Mouse (Mus musculus): ENCODE data around the gene Cntrob. TPM values are rescaled to one million over a fixed set of nuclear protein-coding genes. Genes with fewer than 3 reads are reported as not detected.

The Cntrob gene
- polyA plus RNA-seq, 1 experiment from 2014 or later = 7.0 TPM

- Histone ChIP-seq H3K4me3 (replicated peaks) (peak overlapping the region; percentile 76), H3K9me3 (replicated peaks) (no peaks in the 10 kb centered on the region), H3K4me1 (replicated peaks) (peaks cover 63% of the 10 kb centered on the region), H3K9ac (peak overlapping the region; percentile 85), H3K27ac (replicated peaks) (peak overlapping the region; percentile 63), H3K27me3 (peaks cover 77% of the 10 kb centered on the region), H3K36me3 (replicated peaks) (no peaks in the 10 kb centered on the region), H3K4me2 (peak overlapping the region; percentile 95)
- WGBS (ENCODE audit: insufficient replicate concordance) = 2% methylated on average over 22 of the region's 22 CpGs
- ATAC-seq (ENCODE audit: insufficient read depth) = no peak
Observed at GRCm38 (mm10) chr11:69366855-69367615, 43.5 kb upstream of the Cntrob start.

- 2% methylated on average over 26 of the region's 26 CpGs for WGBS (ENCODE audit: insufficient replicate concordance)
- H3K9me3 ChIP-seq (replicated peaks) = no peaks in the 10 kb centered on the region
- peak overlapping the region; percentile 71 for H3K27ac ChIP-seq (replicated peaks)
- H3K9ac ChIP-seq = peak overlapping the region; percentile 54; the same call in 1 of the 2 replicates
- H3K4me3 ChIP-seq (replicated peaks) = peak overlapping the region; percentile 76
- peak overlapping the region; percentile 95 for H3K4me2 ChIP-seq
- peaks cover 56% of the 10 kb centered on the region for H3K4me1 ChIP-seq (replicated peaks)
- peak; percentile 55 for ATAC-seq (ENCODE audit: insufficient read depth)
- H3K36me3 ChIP-seq (replicated peaks) = no peaks in the 10 kb centered on the region
- peaks cover 71% of the 10 kb centered on the region for H3K27me3 ChIP-seq
Observed at GRCm38 (mm10) chr11:69366157-69366854, 42.7 kb upstream of the Cntrob start.

GRCm38 (mm10) chr11:69365722-69366121 is 42.1 kb upstream of the Cntrob start:
- H3K9me3 ChIP-seq (replicated peaks) = no peaks in the 10 kb centered on the region
- H3K27me3 ChIP-seq = peaks cover 65% of the 10 kb centered on the region
- peak overlapping the region; percentile 76 for H3K4me3 ChIP-seq (replicated peaks)
- peak overlapping the region; percentile 71 for H3K27ac ChIP-seq (replicated peaks)
- peaks cover 50% of the 10 kb centered on the region for H3K4me1 ChIP-seq (replicated peaks)
- no peak for ATAC-seq (ENCODE audit: insufficient read depth)
- peak overlapping the region; percentile 95 for H3K4me2 ChIP-seq
- H3K36me3 ChIP-seq (replicated peaks) = no peaks in the 10 kb centered on the region
- 0 out of 2 replicates have a peak overlapping the region, but pooled peaks have one; percentile 54 for H3K9ac ChIP-seq
- 46% methylated on average over 6 of the region's 6 CpGs for WGBS (ENCODE audit: insufficient replicate concordance)

GRCm38 (mm10) chr11:69364910-69365309 is 41.3 kb upstream of the Cntrob start:
- Histone ChIP-seq H3K4me1 (replicated peaks) (peaks cover 46% of the 10 kb centered on the region), H3K36me3 (replicated peaks) (no peaks in the 10 kb centered on the region), H3K27ac (replicated peaks) (peak overlapping the region; percentile 71), H3K9me3 (replicated peaks) (no peaks in the 10 kb centered on the region), H3K4me3 (replicated peaks) (0 out of 2 replicates have a peak overlapping the region, but pooled peaks have one; percentile 2), H3K27me3 (peaks cover 60% of the 10 kb centered on the region), H3K4me2 (peak overlapping the region; percentile 29; the same call in 1 of the 2 replicates), H3K9ac (no peak overlapping the region)
- WGBS (ENCODE audit: insufficient replicate concordance) = 37% methylated on average over 6 of the region's 6 CpGs
- peak; percentile 53 for ATAC-seq (ENCODE audit: insufficient read depth)

GRCm38 (mm10) chr11:69364376-69364775 is 40.8 kb upstream of the Cntrob start:
- Histone ChIP-seq H3K27ac (replicated peaks) (peak overlapping the region; percentile 71), H3K9ac (no peak overlapping the region), H3K4me1 (replicated peaks) (peaks cover 42% of the 10 kb centered on the region), H3K4me2 (peak overlapping the region; percentile 29), H3K4me3 (replicated peaks) (0 out of 2 replicates have a peak overlapping the region, but pooled peaks have one; percentile 2), H3K36me3 (replicated peaks) (no peaks in the 10 kb centered on the region), H3K27me3 (peaks cover 54% of the 10 kb centered on the region), H3K9me3 (replicated peaks) (no peaks in the 10 kb centered on the region)
- ATAC-seq (ENCODE audit: insufficient read depth) = peak; percentile 37; the same call in 1 of the 2 replicates
- WGBS (ENCODE audit: insufficient replicate concordance) = 45% methylated on average over 8 of the region's 8 CpGs

GRCm38 (mm10) chr11:69362479-69362878 is 38.9 kb upstream of the Cntrob start:
- 89% methylated on average over 2 of the region's 2 CpGs for WGBS (ENCODE audit: insufficient replicate concordance)
- H3K27ac ChIP-seq (replicated peaks) = no peak overlapping the region
- no peak overlapping the region for H3K4me2 ChIP-seq
- peaks cover 6% of the 10 kb centered on the region for H3K36me3 ChIP-seq (replicated peaks)
- ATAC-seq (ENCODE audit: insufficient read depth) = no peak
- H3K4me1 ChIP-seq (replicated peaks) = peaks cover 30% of the 10 kb centered on the region
- H3K9ac ChIP-seq = no peak overlapping the region
- no peaks in the 10 kb centered on the region for H3K9me3 ChIP-seq (replicated peaks)
- peaks cover 35% of the 10 kb centered on the region for H3K27me3 ChIP-seq
- no peak overlapping the region for H3K4me3 ChIP-seq (replicated peaks)

GRCm38 (mm10) chr11:69362021-69362420 is 38.4 kb upstream of the Cntrob start:
- Histone ChIP-seq H3K4me3 (replicated peaks) (no peak overlapping the region), H3K4me1 (replicated peaks) (peaks cover 25% of the 10 kb centered on the region), H3K9me3 (replicated peaks) (no peaks in the 10 kb centered on the region), H3K4me2 (no peak overlapping the region), H3K36me3 (replicated peaks) (peaks cover 9% of the 10 kb centered on the region), H3K27me3 (peaks cover 31% of the 10 kb centered on the region), H3K9ac (no peak overlapping the region), H3K27ac (replicated peaks) (no peak overlapping the region)
- 69% methylated on average over 7 of the region's 7 CpGs for WGBS (ENCODE audit: insufficient replicate concordance)
- ATAC-seq (ENCODE audit: insufficient read depth) = no peak

GRCm38 (mm10) chr11:69357690-69358089 is 34.1 kb upstream of the Cntrob start:
- Histone ChIP-seq H3K9me3 (replicated peaks) (no peaks in the 10 kb centered on the region), H3K4me3 (replicated peaks) (no peak overlapping the region), H3K9ac (no peak overlapping the region), H3K4me2 (no peak overlapping the region), H3K4me1 (replicated peaks) (no peaks in the 10 kb centered on the region), H3K36me3 (replicated peaks) (peaks cover 27% of the 10 kb centered on the region), H3K27me3 (no peaks in the 10 kb centered on the region; the same call in 1 of the 2 replicates), H3K27ac (replicated peaks) (no peak overlapping the region)
- whole genome bisulfite sequencing (ENCODE audit: insufficient replicate concordance) = 69% methylated on average over 12 of the region's 12 CpGs
- no peak for ATAC-seq (ENCODE audit: insufficient read depth)

GRCm38 (mm10) chr11:69356544-69356943 is 33.0 kb upstream of the Cntrob start:
- Histone ChIP-seq H3K4me2 (no peak overlapping the region), H3K9me3 (replicated peaks) (no peaks in the 10 kb centered on the region), H3K36me3 (replicated peaks) (peaks cover 31% of the 10 kb centered on the region), H3K27me3 (no peaks in the 10 kb centered on the region; the same call in 1 of the 2 replicates), H3K4me3 (replicated peaks) (no peak overlapping the region), H3K9ac (no peak overlapping the region), H3K4me1 (replicated peaks) (no peaks in the 10 kb centered on the region), H3K27ac (replicated peaks) (no peak overlapping the region)
- no peak for ATAC-seq (ENCODE audit: insufficient read depth)
- WGBS (ENCODE audit: insufficient replicate concordance) = 68% methylated on average over 5 of the region's 5 CpGs

- Histone ChIP-seq H3K9me3 (replicated peaks) (no peaks in the 10 kb centered on the region), H3K4me3 (replicated peaks) (no peak overlapping the region), H3K36me3 (replicated peaks) (peaks cover 14% of the 10 kb centered on the region; the same call in 1 of the 2 replicates), H3K27ac (replicated peaks) (no peak overlapping the region), H3K27me3 (peaks cover 20% of the 10 kb centered on the region), H3K9ac (no peak overlapping the region), H3K4me1 (replicated peaks) (no peaks in the 10 kb centered on the region), H3K4me2 (no peak overlapping the region)
- ATAC-seq (ENCODE audit: insufficient read depth) = no peak
- 77% methylated on average over 26 of the region's 26 CpGs for WGBS (ENCODE audit: insufficient replicate concordance)
Observed at GRCm38 (mm10) chr11:69346441-69346840, 22.9 kb upstream of the Cntrob start.

All from liver, embryonic 15.5 days (tissue).